Mouse (Mus musculus) liver, postnatal 0 days (tissue): ENCODE measurements around the gene Txlnb.

Experiments used
- CTCF ChIP-seq: sonication (generic); IDR thresholded peaks from 2 replicates; pipeline ENCODE4 v1.5.1; 2016; ENCODE audit warnings: antibody characterized with exemption, low read depth
- EP300 ChIP-seq: IDR thresholded peaks from 2 replicates; pipeline ENCODE4 v1.6.1; 2016; ENCODE audit warnings: antibody characterized with exemption, low read depth, mild to moderate bottlenecking

DNA sequence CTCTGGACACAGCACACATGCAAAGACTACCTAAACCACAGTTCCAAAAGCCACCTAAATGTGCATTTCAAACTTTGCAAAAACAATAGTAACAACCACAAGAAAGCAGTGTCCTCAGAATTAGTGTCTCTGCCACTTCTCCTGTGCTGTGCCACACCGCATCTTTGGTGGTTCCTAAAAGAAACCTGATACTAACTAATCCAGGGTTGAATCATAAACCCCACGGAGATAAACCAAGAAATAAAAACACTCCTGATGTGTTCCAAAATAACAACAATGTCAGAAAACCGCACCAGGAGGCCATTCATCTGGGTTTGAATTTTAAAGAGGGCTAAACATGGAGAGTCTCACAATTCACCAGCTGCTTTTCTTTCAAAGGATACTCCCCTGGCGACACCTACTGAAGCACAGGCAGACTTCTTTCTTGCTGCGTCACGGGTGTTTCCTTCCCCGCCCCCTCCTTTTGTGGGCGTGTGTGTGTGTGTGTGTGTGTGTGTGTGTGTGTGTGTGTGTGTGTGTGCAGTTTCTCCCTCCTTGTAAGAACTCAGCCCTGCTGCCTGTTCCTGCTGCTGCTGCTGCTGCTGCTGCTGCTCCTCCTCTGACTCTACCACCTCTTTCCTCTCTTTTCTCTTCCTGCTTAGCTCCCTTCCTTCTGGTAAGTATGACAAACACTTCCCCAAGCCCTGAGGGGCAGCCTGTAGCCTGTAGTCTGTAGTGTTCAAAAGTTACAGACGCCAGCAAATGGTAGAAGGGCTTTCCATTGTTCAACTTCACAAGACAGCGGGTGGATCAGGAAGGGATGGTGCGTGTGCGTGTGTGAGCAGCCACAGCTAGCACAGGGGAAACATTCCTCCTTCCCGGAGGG lies at the start of gene Txlnb:
- TF ChIP-seq EP300: no peak
- 0 out of 2 replicates have a peak, but pooled peaks have one; percentile 2 for TF ChIP-seq CTCF
